Mouse (Mus musculus): Measurements from ENCODE around the gene Rpl5.
"Not testable (repeated sequence)": the region's sequence is repeated elsewhere in the genome, so short reads cannot be mapped to it uniquely, and the experiment has no call there.

The Rpl5 gene

DNA sequence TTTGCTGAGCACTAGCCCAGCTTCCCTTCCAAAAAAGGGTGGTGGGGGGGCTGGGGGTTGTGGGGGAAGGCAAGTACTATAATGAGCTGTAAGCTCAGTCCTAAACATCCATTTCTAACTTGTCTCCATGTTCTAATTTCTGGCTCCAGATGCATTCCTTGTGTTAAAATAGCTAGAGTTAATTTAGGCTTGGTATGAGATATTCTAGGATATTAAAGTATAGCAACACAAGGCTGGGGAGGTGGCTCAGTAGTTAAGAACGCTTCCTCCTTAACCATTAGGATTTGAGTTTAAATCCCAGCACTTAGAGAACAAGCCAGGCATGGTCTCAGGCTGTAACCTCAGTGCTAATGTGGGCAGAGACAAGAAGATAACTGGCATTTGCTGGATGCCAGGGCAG lies 4.0 kb upstream of the Rpl5 start:
- DNase-seq (ENCODE audit: low spot score in 2 of 2): no peak

GRCm38 (mm10) chr5:107901014-107901615 lies 813 bp downstream of the Rpl5 start:
- DNase-seq (ENCODE audit: low spot score in 2 of 2): peak in 1 of 2 experiments; percentile 36

DNA sequence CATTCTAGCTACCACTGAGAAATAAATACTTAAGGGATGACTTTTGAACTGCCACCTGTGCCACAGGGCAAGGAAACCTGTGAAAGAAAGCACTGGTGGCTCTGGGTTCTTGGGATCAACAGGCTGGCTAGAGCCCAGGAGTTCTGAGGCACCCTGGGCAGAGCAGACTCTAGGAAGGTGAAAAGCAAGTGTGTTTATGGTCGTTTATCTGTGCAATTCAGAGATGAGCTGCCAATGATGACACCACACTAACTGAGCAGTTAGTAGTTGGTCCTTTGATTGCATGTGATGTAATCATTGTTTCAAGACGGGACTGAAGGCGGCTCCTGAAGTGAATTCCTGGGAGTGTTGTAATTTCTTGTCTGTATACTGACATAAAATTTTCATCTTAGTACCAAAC lies 4.0 kb downstream of the Rpl5 start:
- DNase-seq (ENCODE audit: low spot score in 2 of 2): no peak

- no peak for DNase-seq (ENCODE audit: low spot score in 2 of 2)
Measured at GRCm38 (mm10) chr5:107908514-107909110, 8.3 kb downstream of the Rpl5 start.

- no peak for DNase-seq (ENCODE audit: low spot score in 2 of 2)
Measured at GRCm38 (mm10) chr5:107909668-107910067, 9.4 kb downstream of the Rpl5 start.

- no peak for DNase-seq (ENCODE audit: low spot score in 2 of 2)
Measured at GRCm38 (mm10) chr5:107910084-107910616, 9.8 kb downstream of the Rpl5 start.

- no peak for DNase-seq (ENCODE audit: low spot score in 2 of 2)
Measured at GRCm38 (mm10) chr5:107911012-107911411, 10.7 kb downstream of the Rpl5 start.

- no peak for DNase-seq (ENCODE audit: low spot score in 2 of 2)
Measured at GRCm38 (mm10) chr5:107915280-107915679, 15.0 kb downstream of the Rpl5 start.

GRCm38 (mm10) chr5:107921400-107922252 lies 21.3 kb downstream of the Rpl5 start:
- peak in 1 of 2 experiments; percentile 41 for DNase-seq (ENCODE audit: low spot score in 2 of 2)

- DNase-seq (ENCODE audit: low spot score in 2 of 2): no peak
Measured at GRCm38 (mm10) chr5:107922836-107923235, 22.5 kb downstream of the Rpl5 start.

- no peak for DNase-seq (ENCODE audit: low spot score in 2 of 2)
Measured at GRCm38 (mm10) chr5:107924564-107924963, 24.3 kb downstream of the Rpl5 start.

DNA sequence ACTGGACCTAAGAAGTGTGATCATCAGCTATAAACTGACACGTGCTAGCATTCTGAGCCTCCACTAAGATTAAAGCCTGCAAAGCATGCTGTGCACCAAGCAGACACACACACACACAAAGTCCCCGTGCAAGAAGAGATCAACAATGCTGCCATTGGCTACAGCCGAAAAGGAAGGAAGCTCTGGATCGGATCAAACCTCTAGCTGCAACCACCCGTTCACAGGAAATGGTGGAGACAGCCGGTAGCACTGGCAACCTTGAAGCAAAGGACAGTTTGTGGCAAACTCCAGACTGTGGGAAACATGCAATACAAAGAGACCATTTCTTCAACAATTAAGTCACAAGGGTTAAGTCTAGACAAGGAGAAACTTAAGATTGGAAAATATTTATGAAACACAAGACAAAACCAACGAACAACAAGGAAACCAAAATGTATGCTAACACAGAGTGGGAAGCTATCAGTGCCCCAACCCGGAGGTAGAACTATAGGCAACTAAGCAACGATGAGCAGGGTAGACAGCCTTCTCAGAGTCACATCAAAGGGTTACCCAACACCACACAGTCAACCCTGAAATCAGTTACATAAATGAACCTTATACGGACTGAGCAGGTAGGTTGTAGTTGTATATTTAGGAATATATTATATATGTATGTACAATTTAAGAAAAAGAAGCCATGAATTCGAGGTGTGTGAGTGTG lies 26.4 kb downstream of the Rpl5 start:
- DNase-seq (ENCODE audit: low spot score in 2 of 2): peak in 1 of 2 experiments; percentile 30

- no peak for DNase-seq (ENCODE audit: low spot score in 2 of 2)
Measured at GRCm38 (mm10) chr5:107932556-107932955, 32.3 kb downstream of the Rpl5 start.

GRCm38 (mm10) chr5:107933202-107933974 lies 33.1 kb downstream of the Rpl5 start:
- no peak for DNase-seq (ENCODE audit: low spot score in 2 of 2)

- no peak for DNase-seq (ENCODE audit: low spot score in 2 of 2)
Measured at GRCm38 (mm10) chr5:107934770-107935543, 34.7 kb downstream of the Rpl5 start.

GRCm38 (mm10) chr5:107936625-107937389 lies 36.5 kb downstream of the Rpl5 start:
- DNase-seq (ENCODE audit: low spot score in 2 of 2): no peak

DNA sequence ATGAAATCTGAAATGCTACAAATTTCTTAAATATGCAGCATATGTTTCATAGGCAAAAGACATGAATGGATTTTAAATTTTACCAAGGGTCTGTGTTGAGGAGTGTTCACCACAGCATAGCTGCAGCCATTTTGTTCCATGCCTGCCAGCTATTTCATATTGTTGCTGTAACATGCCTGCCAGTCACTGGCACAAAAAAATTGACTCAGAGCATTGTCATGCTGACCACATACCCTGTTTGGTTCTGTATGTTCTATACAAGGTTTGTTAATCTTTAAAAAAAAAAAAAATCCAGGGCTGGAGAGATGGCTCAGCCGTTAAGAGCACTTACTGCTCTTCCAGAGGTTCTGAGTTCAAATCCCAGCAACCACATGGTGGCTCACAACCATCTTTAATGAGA lies 38.2 kb downstream of the Rpl5 start:
- not testable (repeated sequence) for DNase-seq (ENCODE audit: low spot score in 2 of 2)

GRCm38 (mm10) chr5:107938886-107939285 lies 38.6 kb downstream of the Rpl5 start:
- DNase-seq (ENCODE audit: low spot score in 2 of 2): no peak

DNA sequence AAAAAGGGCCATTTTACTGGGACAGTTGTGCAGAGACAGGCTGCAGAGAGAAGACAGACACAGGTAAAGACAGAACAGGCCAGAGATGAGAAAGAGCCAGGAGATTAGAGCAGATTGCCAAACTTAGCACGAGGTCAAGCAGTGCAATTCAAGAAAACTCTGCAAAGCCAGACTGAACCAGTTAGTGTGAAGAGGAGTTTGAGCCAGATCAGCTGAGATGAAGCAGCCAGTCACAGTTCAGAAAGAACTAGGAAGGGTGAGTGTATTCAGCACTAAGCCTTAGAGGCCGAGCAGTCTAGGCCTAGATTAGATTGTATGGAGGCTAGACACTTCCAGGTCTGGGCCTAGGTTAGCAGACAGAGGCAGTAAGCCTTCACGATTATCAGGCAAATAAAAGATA lies 39.4 kb downstream of the Rpl5 start:
- no peak for DNase-seq (ENCODE audit: low spot score in 2 of 2)

GRCm38 (mm10) chr5:107941222-107941621 lies 40.9 kb downstream of the Rpl5 start:
- DNase-seq (ENCODE audit: low spot score in 2 of 2): no peak

Data from spleen, postnatal 4 days (tissue).